Mouse (Mus musculus) activated CD4-positive, CD25-positive, alpha-beta regulatory T cell, adult 4 months (primary cell): ENCODE results near the gene Tbc1d22a. TPM values are rescaled to one million over a fixed set of nuclear protein-coding genes. Genes with fewer than 3 reads are reported as not detected.

ENCODE experiments used
- ATAC-seq: one replicate; pipeline ENCODE4 v1.8.0; 2017
- polyA plus RNA-seq, 2 experiments: library from polyadenylated mRNA; unstranded; fragments of 100-300 nt; shearing (Covaris generic); gene quantifications; one replicate each; pipeline ENCODE4 v1.2.1; 2017

The Tbc1d22a gene
- polyA plus RNA-seq, 2 experiments from 2014 or later = 10.6 to 13.1 TPM

DNA sequence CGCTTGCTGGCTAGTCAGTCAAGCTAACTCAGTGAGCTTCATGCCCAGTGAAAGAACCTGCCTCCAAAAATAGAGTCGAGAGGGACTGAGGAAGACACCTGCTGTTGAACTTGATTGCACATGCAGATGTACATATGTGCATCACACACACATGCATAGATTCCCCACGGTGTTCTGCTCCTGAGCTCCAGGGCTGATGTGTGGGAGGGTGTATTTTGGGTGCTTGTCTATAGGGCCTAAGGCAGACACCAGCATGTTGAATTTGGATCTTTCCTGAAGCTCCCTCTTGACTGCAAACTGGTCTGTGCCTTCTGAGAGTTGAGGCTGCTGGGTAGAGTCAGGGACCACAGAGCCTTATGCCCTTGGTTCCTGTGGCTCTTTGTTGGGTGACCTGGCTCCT is 23.8 kb downstream of the Tbc1d22a start:
- no peak for ATAC-seq

DNA sequence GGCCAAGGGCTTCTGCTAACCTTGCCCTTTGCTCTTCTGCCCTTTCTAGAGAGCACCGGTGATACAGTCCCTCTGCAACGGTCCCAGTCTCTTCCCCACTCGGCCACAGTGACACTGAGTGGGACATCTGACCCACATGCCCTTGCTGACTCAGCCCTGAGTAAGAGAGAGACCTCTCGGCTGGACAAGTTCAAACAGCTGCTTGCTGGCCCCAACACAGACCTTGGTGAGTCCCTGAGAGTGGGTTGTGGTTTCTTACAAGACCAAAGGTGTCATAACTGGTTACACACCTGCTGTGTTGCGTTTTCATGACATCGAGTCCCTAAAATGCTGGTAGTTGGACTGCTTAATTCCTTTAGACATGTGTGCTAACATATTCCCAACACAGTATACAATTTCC is 24.8 kb downstream of the Tbc1d22a start:
- ATAC-seq = no peak

DNA sequence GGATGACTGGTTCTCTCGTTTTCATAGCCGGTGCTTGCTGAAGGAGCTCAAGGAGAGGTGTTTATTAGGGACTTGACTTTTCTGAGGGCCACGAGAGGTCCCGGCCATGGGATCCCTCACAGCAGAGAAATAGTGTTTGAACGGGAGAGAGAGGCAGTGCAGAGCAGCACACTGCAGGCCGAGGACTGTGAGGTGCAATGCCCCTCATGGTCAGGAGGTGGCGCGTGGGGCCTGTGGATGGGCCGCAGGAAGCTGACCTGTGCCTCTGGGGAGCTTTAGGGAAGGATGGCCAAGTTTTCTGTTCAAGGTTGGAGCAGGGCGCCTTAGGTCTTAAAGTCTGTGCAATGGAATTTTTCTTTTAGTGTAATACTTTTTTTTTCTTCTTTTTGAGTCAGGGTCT is 25.5 kb downstream of the Tbc1d22a start:
- no peak for ATAC-seq

DNA sequence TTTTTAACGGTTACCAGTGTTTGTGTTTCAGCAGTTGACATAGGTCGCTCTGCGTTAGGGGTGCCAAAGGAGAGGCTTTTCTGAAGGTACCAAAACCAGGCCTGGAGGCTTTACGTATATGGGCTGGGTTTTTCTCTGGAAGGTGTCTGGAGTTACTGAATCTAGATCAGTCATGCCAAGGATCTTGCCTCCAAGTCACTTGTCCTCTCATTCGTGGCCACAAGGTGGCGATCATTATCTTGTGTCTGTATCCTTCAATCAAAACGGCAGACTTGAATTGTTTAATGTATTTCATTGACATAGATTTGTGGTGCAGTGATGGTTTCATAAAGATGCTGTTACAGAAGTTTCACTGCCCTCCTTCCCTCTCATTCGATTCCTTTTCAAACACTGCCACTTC is 29.4 kb downstream of the Tbc1d22a start:
- ATAC-seq = peak; percentile 28

DNA sequence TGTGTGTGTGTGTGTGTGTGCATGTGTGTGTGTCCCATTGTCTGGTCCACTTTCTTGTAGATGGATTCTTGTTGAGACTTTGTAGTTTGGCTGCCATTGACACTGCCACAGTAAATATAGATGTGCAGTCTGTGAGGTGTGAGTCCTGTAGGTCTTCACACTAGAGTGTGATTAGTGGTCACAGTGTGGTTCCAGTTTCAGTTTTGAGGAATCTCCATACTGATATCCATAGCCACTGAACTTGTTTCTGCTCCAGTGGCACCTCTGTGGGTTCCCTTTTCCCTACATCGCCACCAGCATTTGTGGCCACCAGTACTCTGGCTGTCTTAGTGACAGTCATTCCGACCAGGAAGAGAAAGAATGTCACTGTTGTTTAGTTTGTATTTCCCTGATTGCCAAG is 30.1 kb downstream of the Tbc1d22a start:
- ATAC-seq = no peak

DNA sequence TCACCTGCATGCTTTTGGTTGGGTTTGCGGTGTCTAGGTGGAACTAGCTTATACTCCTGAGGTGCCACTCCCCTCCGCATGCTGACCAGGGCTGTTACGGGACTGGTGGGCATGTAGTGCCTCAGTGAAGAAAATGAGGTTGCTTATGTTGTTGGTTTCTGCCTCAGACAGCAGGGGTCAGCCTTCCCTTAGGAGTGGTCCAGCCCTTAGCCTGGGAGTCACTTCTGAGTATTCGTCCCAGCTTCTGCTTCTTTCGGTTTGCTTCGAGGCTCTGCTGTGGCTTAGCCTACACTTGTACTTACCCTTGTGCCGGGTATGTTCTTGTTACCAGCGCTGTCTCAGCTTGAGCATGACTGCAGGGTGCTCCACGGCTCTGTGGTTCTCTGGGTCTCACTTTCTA is 36.0 kb downstream of the Tbc1d22a start:
- ATAC-seq = peak; percentile 57

DNA sequence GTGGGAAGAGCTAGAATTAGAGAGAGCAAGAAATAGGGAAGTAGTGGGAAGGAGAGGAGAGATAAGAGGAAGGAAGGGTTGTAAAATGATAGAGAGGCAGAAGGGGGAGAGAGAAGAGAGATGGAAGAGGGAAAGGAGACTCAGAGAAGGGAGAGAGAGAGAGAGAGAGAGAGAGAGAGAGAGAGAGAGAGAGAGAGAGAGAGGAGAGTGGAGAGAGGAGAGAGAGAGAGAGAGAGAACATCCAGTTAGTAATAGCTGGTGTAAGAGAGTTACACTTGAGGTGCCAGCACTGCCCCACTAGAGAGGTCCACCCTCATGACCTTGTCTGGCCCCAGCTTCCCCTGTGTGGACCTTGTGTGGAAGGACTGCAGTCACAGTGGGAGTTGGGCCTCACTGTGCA is 37.9 kb downstream of the Tbc1d22a start:
- no peak for ATAC-seq

DNA sequence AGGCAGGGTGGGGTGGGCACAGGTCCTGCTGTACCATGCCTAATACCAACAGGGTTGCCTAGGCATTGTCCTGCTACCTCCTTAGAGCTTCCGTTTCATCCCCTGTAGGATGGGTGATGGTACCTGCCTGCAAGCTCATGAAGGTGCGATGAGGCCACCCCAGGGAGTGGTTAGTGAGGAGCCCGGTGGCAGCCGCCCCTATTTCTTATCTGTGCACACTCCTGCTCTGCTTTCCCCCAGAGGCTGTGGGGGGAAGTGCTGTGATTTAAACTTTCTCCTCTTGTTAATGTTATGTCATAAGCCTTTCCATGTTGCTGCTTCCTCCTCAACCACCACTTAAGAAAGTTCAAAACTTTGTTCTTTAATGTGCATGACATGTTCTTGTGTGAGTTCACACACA is 38.4 kb downstream of the Tbc1d22a start:
- no peak for ATAC-seq

DNA sequence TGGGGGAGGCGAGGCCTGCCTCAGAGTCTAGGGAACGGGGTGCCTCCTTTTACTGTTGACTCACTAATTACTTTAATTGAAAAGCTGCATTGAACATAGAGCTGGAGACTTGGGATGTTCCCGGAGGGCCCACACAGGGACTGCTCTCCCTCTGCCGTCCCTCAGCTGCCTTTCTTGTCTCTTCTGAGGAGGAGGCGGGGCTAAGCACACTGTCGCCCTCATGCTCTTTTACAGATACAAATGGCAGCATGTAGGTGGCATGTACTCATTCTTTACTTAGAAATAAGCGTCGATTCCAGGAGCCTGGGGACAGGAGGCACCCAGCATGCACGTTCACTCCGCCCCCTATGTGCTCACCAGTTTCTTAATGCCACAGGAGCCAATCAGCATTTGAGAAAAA is 39.2 kb downstream of the Tbc1d22a start:
- no peak for ATAC-seq

DNA sequence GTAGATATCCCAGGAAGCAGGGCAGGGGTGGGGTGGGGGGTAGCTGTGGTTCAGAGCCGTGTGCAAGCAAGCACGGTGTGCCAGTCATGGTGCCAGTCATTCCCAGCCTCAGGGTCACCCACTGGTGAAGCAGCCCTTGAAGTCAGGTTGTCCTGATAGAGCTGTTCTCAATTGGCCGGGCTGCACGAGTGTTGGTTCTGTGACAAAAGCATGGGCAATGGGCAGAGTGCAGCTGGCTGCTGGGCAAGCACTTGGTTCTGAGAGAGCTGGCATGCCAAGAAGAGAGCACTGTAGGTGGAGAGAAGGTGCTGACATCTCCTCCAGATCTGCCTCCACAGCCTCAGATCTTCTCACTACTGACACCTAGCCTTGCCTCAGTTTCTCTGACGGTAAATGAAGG is 41.9 kb downstream of the Tbc1d22a start:
- ATAC-seq = no peak

DNA sequence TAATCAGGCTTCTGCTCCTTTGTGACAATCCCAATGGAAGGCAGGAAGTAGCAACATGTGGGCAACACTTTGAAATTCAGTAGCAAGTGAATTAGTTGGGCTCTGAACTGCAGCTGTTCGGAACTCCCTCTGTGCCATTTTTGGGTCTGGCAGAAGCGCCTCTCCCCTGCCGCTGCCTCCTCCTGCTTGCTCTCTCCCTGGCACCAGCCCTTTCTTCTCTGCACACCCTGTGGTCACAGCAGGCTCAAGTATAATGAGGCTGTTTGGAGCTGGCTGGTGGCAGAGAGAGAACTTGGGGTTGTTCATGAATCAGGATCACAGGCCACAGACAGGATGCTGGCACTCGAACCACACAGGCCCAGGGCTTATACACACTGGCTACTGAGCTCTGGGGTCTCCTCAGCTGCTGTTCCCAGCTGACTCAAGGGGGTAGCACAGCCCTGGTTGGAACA is 42.5 kb downstream of the Tbc1d22a start:
- no peak for ATAC-seq

DNA sequence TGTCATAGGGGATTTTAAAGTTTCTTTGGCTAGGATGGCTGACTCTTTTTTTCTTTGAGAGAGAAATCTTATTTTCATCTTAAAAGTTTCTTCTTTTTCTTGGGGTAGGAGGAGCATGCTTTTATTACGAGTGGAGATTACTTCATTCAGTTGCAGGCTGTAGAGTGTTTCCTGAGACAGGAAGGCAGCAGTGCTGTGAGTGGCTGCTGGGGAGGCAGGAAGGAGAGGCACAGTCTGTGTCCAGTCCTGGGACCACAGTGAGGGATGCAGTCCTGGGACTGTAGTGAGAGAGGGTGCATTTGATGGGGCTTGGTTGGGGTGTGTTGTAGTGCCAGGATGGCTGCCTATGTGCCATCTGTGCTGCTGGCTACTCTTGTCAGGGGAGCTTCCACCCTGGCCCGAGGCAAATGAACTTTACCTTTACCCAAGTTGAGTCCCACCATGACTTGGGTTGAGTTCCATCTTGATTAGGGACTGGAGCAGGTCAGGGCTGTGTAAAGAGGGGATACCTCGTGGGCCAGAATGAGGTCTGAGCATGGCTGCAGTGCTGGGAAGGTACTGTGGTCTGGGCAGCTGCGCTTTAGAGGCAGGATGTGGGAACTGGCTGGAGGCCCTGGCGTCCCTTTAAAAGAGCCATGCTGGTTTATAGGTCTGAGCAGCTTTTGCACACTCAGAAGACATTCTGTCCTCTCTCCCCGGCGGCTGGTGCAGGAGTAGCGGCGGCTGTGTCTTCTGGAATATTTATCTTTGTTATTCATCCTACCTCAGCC is 43.8 kb downstream of the Tbc1d22a start:
- ATAC-seq = no peak

DNA sequence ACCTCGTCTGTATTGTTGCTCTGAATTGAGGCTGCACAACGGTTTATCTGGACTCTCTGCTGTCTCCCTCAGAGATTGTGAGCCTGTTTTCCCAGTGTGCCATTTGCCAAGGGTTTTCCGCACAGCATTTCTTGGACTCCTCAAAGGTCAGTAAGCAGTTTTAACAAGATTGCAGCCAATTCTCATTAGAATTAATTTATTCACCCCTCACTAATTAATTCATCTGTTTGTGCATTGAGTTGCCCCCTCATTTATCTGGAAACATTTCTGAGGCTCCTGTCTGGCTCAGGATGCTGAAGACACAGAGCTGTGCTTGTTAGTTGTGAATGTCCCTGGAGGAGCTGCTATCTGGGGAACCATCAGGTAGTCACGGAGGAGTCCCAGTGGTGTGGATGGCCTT is 45.0 kb downstream of the Tbc1d22a start:
- no peak for ATAC-seq

DNA sequence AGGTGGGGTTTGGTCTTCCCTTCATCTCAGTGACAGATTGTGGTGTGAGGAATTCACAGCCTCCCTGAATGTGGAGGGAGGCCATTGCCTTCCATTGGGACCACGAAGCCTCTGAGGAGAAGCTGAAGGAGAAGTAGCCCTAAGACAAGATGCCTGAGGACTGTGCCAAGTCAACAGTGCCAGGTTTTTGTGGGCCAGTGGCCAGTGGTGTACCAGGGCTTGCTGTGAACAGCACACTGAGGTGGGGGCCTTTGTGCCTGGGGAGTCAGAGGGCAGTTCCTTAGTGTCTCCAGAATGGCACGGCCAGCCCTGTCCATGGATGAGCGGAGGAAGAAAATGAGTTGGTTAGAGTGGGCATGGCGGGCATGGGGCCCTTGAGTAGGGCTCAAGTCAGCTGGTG is 45.9 kb downstream of the Tbc1d22a start:
- ATAC-seq = no peak

DNA sequence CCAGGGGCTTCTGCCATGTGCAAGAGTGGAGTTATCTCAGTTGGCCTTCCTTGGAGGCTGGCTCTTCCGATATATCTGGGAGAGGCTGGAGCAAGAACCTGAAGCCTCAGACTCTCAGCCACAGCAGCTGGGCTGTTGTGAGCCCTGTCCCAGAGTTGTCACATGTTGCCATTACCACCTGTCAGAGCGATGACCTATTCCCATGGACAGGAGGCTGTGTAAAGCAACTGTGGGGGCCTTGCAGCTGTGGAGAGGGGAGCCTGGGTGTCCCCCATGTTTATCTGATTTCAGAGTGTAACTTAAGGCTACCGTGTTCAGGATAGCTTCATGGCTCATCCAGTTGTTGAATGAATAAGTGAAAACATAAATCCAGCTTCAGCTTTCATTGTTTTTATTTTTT is 50.1 kb downstream of the Tbc1d22a start:
- no peak for ATAC-seq

DNA sequence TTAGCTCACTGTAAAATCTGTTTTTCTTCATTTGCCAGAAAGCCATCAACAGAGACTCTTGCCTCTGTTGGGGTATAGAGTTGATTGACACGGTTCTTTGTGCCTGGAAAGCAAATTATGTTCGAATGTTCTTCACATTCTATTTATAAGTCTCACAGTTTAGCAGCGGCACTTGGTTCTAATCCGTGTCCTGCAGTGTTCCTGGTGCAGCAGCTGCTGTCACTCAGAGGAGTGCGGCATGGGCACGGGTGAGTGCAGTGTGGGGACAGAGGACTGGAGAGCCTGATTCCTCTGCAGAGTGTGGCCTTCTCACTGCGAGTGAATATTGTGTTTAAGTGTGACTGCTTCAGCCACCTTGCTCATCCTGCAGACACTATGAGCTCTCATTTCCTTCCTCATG is 50.5 kb downstream of the Tbc1d22a start:
- ATAC-seq = no peak

DNA sequence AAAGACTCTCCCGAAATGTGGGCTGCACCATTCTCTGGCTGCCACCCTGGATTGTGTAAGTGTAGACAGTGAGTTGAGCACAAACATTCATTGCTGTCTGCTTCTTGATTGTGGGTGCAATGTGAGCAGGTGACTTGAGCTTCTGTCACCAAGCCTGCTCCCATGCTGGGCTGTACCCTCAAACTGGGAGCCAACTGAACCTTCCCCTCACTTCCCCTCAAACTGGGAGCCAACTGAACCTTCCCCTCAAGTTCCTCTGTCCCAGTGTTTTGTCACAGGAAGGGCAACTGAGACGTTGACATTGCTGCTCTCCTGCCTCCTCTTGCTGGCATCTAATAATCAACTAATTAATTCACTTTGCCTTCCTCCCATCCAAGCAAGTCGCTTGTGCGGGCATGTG is 52.7 kb downstream of the Tbc1d22a start:
- ATAC-seq = no peak

DNA sequence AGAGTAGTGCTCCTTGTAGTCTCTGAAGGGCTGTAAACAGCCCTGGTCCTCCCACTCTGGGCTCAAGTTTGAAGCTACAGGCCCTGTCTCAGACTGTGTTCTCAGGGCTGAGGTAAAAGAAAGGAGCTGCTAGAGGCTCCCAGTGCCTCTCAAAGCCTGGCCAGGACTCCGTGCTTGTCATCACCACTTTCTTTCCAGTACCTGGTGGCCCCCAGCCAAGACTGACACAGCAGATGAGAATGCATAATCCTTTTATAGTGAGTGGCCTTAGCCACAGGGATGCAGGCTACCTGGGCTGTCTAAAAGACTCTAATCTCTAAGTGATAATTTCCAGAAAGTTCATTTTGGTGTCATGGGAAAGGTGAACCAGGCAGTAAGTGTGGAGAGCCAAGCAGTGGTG is 54.3 kb downstream of the Tbc1d22a start:
- ATAC-seq = no peak

DNA sequence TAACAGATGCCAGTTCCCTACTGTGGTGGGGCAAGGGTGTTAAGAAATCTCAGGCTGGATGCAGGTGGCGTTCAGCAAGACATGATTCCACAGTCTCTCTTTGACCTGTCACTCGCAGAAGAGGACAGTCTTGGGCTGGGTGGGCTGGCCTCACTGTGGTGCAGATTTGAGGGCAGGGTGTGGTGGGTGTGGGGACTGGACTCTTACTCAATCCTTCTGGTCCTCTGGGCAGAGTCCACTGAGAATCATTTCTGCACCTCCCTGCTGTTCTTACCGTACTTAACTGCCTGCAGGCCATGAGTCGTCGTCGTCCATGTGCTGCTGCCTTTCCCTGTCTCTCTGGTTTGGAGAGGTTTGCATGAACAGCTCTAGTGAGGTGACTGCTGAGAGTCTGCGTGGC is 61.5 kb downstream of the Tbc1d22a start:
- no peak for ATAC-seq

DNA sequence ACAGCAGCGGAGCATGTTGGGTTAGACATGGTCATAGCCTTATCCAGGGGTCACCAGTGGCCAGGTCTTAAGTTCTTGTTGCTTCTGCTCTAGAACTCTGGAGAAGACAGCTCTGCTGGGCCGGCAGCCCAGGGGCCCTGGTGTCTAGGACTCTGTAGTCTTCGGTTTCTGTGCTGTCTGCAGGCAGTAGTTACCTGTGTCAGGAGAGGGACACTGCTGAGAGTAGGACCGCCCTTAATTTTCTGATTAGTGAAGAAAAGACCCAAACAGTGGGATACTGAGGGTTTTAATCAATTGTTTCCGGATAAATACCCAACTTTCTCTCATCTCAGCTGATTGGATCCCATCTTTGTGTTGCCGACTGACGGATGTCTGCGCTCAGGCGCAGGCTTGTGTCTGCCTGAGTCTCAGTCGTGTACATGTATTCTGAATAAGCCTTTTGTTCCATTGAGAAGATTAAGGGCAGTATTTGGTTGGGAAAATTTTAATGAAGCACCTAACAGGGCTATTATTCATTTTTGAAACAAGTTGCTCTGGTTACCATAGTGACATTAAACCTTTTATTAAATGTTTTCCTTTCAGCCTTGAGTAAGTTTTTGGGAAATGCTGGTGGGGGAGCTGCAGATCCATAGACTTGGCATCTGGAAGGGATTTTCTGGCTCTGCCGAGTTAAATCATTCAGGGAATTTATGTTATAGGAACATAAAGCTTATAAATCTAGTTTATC is 62.4 kb downstream of the Tbc1d22a start:
- ATAC-seq = no peak

DNA sequence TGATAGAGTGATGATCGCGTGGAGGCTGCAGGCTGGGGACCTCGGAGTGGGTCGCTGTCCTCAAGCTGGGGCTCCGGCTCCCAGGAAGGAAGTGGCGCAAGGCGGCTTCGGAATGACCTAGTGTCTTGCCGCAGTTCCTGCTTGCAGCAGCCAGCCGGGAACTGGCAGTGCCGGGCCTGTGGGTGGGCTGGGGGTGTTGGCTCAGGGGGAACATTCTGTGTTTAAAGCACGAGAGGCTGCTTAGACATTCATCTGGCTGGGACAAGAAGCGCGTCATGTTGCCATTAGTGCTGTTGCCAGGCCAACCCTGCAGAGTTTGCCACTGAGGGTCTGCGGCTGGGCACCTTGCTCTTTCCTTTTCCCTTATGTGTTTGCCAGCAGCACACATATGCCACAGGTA is 63.2 kb downstream of the Tbc1d22a start:
- no peak for ATAC-seq

DNA sequence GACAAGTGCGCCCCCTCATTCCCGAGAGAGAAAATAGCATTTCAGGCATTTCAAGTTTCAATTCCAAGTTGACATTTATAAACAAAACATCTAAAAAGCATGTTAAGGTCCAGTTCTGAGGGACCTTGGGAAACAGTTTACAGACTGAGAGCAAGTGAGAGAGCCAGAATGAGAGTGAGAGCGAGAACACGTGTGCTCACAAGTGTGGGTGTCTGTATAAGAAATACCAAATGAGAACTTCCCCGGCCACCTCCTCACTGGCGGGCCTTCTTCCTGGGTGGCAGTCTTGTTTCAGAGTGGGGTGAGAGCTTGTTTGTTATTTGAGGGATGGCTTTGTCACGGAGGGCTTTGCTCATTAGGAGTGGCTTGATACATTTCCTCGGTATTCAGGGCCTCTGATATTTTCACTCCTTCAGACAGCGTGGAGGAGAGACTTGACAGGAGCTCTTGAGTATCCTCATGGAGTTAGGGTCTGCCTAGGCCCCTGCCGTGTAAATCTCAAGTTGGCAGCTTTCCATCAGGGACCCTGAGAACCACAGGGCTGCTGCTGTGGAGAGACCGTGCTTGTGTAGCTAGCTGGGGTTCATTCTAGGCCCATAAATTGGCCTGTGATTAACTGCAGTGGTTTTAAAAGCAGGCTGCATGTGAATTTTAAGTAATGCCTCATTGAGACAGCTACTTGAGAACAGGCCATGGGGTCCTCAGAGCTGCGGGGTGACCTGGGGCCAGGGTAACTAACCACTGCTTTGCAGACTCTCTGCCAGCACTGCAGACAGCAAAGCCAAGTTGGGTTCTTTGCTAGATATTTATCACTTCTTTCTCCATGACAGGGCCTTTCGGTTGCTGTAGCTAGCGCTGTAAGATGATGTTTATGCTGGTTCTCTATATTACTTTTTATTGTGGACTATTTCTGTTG is 65.1 kb downstream of the Tbc1d22a start:
- ATAC-seq = no peak

DNA sequence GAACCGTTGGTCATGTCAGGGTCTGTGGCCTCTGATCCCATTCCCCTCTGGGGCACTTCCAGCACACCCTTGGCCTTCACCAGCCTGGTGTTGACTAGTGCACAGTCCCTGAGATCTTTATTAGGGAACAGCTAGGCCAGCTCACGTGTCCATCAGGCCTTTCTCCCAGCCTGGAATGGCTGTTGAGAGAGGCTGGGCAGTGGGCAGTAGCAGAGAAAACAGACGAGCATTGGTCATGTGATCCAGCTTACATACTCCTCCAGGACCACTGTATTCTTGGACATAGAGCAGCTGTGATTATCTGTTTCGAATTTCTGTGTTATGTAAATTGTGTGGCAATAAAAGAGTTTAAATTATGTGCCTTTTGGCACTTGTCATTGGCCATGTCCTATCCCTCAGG is 65.9 kb downstream of the Tbc1d22a start:
- no peak for ATAC-seq
